Mouse (Mus musculus) NIH3T3 (cell line): ENCODE data around the gene Enc1.
"Not testable (repeated sequence)": the region's sequence is repeated elsewhere in the genome, so short reads cannot be mapped to it uniquely, and the experiment has no call there.

ENCODE experiments used
- DNase-seq: peaks from one replicate; pipeline ENCODE4 v3.0.0-alpha.2; 2012; ENCODE audit warnings: low read depth

Gene Enc1

GRCm38 (mm10) chr13:97251736-97252135, 10.8 kb downstream of the Enc1 start:
- no peak for DNase-seq

- no peak for DNase-seq
Measured at GRCm38 (mm10) chr13:97252469-97252868, 11.6 kb downstream of the Enc1 start.

- no peak for DNase-seq
Measured at GRCm38 (mm10) chr13:97253418-97253981, 12.6 kb downstream of the Enc1 start.

- no peak for DNase-seq
Measured at GRCm38 (mm10) chr13:97253994-97254393, 13.1 kb downstream of the Enc1 start.

GRCm38 (mm10) chr13:97254564-97255164, 13.8 kb downstream of the Enc1 start:
- no peak for DNase-seq

GRCm38 (mm10) chr13:97255976-97256848, 15.3 kb downstream of the Enc1 start:
- no peak for DNase-seq

GRCm38 (mm10) chr13:97256849-97257379, 16.0 kb downstream of the Enc1 start:
- DNase-seq = no peak

- DNase-seq = no peak
Measured at GRCm38 (mm10) chr13:97259271-97259670, 18.4 kb downstream of the Enc1 start.

GRCm38 (mm10) chr13:97260456-97261180, 19.7 kb downstream of the Enc1 start:
- DNase-seq = no peak

- DNase-seq = no peak
Measured at GRCm38 (mm10) chr13:97261549-97261948, 20.6 kb downstream of the Enc1 start.

GRCm38 (mm10) chr13:97262676-97263075, 21.8 kb downstream of the Enc1 start:
- no peak for DNase-seq

- DNase-seq = not testable (repeated sequence)
Measured at GRCm38 (mm10) chr13:97265534-97265933, 24.6 kb downstream of the Enc1 start.

GRCm38 (mm10) chr13:97270723-97271122, 29.8 kb downstream of the Enc1 start:
- DNase-seq = no peak

GRCm38 (mm10) chr13:97271641-97272040, 30.7 kb downstream of the Enc1 start:
- DNase-seq = peak; percentile 55

- DNase-seq = no peak
Measured at GRCm38 (mm10) chr13:97274757-97275156, 33.9 kb downstream of the Enc1 start.

- DNase-seq = no peak
Measured at GRCm38 (mm10) chr13:97275482-97275881, 34.6 kb downstream of the Enc1 start.

GRCm38 (mm10) chr13:97282051-97282910, 41.4 kb downstream of the Enc1 start:
- DNase-seq = no peak

GRCm38 (mm10) chr13:97282911-97283281, 42.0 kb downstream of the Enc1 start:
- DNase-seq = no peak

GRCm38 (mm10) chr13:97287046-97287445, 46.1 kb downstream of the Enc1 start:
- DNase-seq = no peak

- no peak for DNase-seq
Measured at GRCm38 (mm10) chr13:97290747-97291146, 49.8 kb downstream of the Enc1 start.

GRCm38 (mm10) chr13:97291354-97291753, 50.4 kb downstream of the Enc1 start:
- DNase-seq = no peak
